Mouse (Mus musculus) heart, embryonic 14.5 days (tissue): ENCODE measurements at regions not wholly inside any gene's neighbourhood (a gene's known extent, or its start where the extent isn't known, plus 50 kb on each side); places are given as distances from the start of the nearest gene placed in this dataset.

ENCODE experiments used
- ATAC-seq: fragments of 200-750 bp; cut with Nextera tagmentation; 2 replicates; pipeline ENCODE4 v1.8.0; 2017; ENCODE audit warnings: low read depth, moderate TSS enrichment; ENCODE audit not compliant: insufficient number of reproducible peaks, insufficient read depth, low FRiP score
- H3K27ac ChIP-seq, 2 experiments: fragments of 200-500 bp in 1 of 2; fragments of 300-500 bp in 1 of 2; sonication (generic) in 1 of 2; replicated peaks in 1 of 2; 2 replicates each; pipeline ENCODE4 v1.5.1; 2012 to 2014; ENCODE audit warnings: low read depth in 2 of 2, low read length in 2 of 2, control low read depth in 1 of 2, mild to moderate bottlenecking in 1 of 2, mixed read lengths in 1 of 2; ENCODE audit not compliant: control insufficient read depth in 1 of 2, insufficient read depth in 1 of 2
- H3K27me3 ChIP-seq: fragments of 300-500 bp; sonication (generic); 2 replicates; pipeline ENCODE4 v1.6.1; 2014; ENCODE audit warnings: mild to moderate bottlenecking, low read length, control low read depth; ENCODE audit not compliant: control insufficient read depth, insufficient read depth
- H3K36me3 ChIP-seq: fragments of 300-500 bp; sonication (generic); 2 replicates; pipeline ENCODE4 v1.6.1; 2014; ENCODE audit warnings: mild to moderate bottlenecking, control low read depth, low read length, mixed read lengths; ENCODE audit not compliant: control insufficient read depth, insufficient read depth
- H3K4me1 ChIP-seq, 2 experiments: fragments of 200-500 bp in 1 of 2; fragments of 300-500 bp in 1 of 2; sonication (generic) in 1 of 2; 2 replicates each; pipeline ENCODE4 v1.6.1; 2012 to 2014; ENCODE audit warnings: low read length in 2 of 2, control low read depth in 1 of 2, mixed read lengths in 1 of 2; ENCODE audit not compliant: control insufficient read depth in 2 of 2, insufficient read depth in 2 of 2
- H3K4me2 ChIP-seq: fragments of 300-500 bp; sonication (generic); 2 replicates; pipeline ENCODE4 v1.6.1; 2014; ENCODE audit warnings: mild to moderate bottlenecking, low read length
- H3K4me3 ChIP-seq, 2 experiments: fragments of 200-500 bp in 1 of 2; fragments of 300-500 bp in 1 of 2; sonication (generic) in 1 of 2; 2 replicates each; pipeline ENCODE4 v1.5.1; 2012 to 2014; ENCODE audit warnings: low read length in 2 of 2, mild to moderate bottlenecking in 2 of 2, control low read depth in 1 of 2, low read depth in 1 of 2, moderate library complexity in 1 of 2; ENCODE audit not compliant: control insufficient read depth in 1 of 2, insufficient read depth in 1 of 2
- H3K9ac ChIP-seq: fragments of 300-500 bp; sonication (generic); 2 replicates; pipeline ENCODE4 v1.6.1; 2014; ENCODE audit warnings: mild to moderate bottlenecking, low read length
- H3K9me3 ChIP-seq: fragments of 300-500 bp; sonication (generic); 2 replicates; pipeline ENCODE4 v1.6.1; 2016; ENCODE audit warnings: low read length, control low read depth; ENCODE audit not compliant: control insufficient read depth
- WGBS: fragments of 180-500 bp; shearing (Covaris S2); extraction: QIAGEN DNeasy Blood & Tissue Kit; methylation state at CpG from one replicate; pipeline ENCODE4 v1.1.7; 2014; 5-methylcytosine and 5-hydroxymethylcytosine counted together

- H3K9ac ChIP-seq, result no peak overlapping the region
- no peaks in the 10 kb centered on the region for H3K36me3 ChIP-seq
- no peak overlapping the region for H3K4me2 ChIP-seq
- H3K27me3 ChIP-seq, result no peaks in the 10 kb centered on the region
- ATAC-seq, result 0 out of 2 replicates have a peak, but pooled peaks have one; percentile 31
- H3K4me3 ChIP-seq, result no peak overlapping the region
- no peak overlapping the region for H3K27ac ChIP-seq
- no peaks in the 10 kb centered on the region for H3K4me1 ChIP-seq
- no peaks in the 10 kb centered on the region for H3K9me3 ChIP-seq
- WGBS, result 96% methylated on average over 6 of the region's 6 CpGs
Measured at GRCm38 (mm10) chr5:28795130-28795758, 328.2 kb upstream of the Shh start.

GRCm38 (mm10) chr5:28793781-28794180 is 326.7 kb upstream of the Shh start:
- Histone ChIP-seq H3K9me3 (no peaks in the 10 kb centered on the region), H3K36me3 (no peaks in the 10 kb centered on the region), H3K9ac (no peak overlapping the region), H3K4me2 (no peak overlapping the region), H3K4me3 (no peak overlapping the region), H3K27me3 (no peaks in the 10 kb centered on the region), H3K27ac (no peak overlapping the region), H3K4me1 (no peaks in the 10 kb centered on the region)
- ATAC-seq, result no peak
- 57% methylated on average over 2 of the region's 2 CpGs for WGBS

GRCm38 (mm10) chr5:28785347-28786060 is 318.4 kb upstream of the Shh start:
- no peaks in the 10 kb centered on the region for H3K9me3 ChIP-seq
- no peak overlapping the region for H3K27ac ChIP-seq
- no peaks in the 10 kb centered on the region for H3K27me3 ChIP-seq
- no peaks in the 10 kb centered on the region for H3K36me3 ChIP-seq
- no peak overlapping the region for H3K4me3 ChIP-seq
- WGBS, result 85% methylated on average over 11 of the region's 11 CpGs
- no peaks in the 10 kb centered on the region for H3K4me1 ChIP-seq
- H3K9ac ChIP-seq, result no peak overlapping the region
- H3K4me2 ChIP-seq, result no peak overlapping the region
- ATAC-seq, result no peak

- Histone ChIP-seq H3K27ac (no peak overlapping the region), H3K27me3 (no peaks in the 10 kb centered on the region), H3K9me3 (no peaks in the 10 kb centered on the region), H3K4me2 (no peak overlapping the region), H3K4me1 (no peaks in the 10 kb centered on the region), H3K36me3 (no peaks in the 10 kb centered on the region), H3K4me3 (no peak overlapping the region), H3K9ac (no peak overlapping the region)
- ATAC-seq, result no peak
- WGBS, result 85% methylated on average over 6 of the region's 6 CpGs
Measured at GRCm38 (mm10) chr5:28784339-28784966, 317.4 kb upstream of the Shh start.

- ATAC-seq, result no peak
- H3K4me2 ChIP-seq, result no peak overlapping the region
- H3K9me3 ChIP-seq, result no peaks in the 10 kb centered on the region
- no peaks in the 10 kb centered on the region for H3K36me3 ChIP-seq
- 74% methylated on average over 2 of the region's 2 CpGs for WGBS
- no peaks in the 10 kb centered on the region for H3K27me3 ChIP-seq
- no peak overlapping the region for H3K4me3 ChIP-seq
- H3K4me1 ChIP-seq, result no peaks in the 10 kb centered on the region
- H3K9ac ChIP-seq, result no peak overlapping the region
- H3K27ac ChIP-seq, result no peak overlapping the region
Measured at GRCm38 (mm10) chr5:28775648-28776359, 308.7 kb upstream of the Shh start.

GRCm38 (mm10) chr5:28771796-28772195 is 304.7 kb upstream of the Shh start:
- no peak for ATAC-seq
- Histone ChIP-seq H3K9me3 (no peaks in the 10 kb centered on the region), H3K27me3 (no peaks in the 10 kb centered on the region), H3K9ac (no peak overlapping the region), H3K36me3 (no peaks in the 10 kb centered on the region), H3K4me1 (no peaks in the 10 kb centered on the region), H3K4me3 (no peak overlapping the region), H3K4me2 (no peak overlapping the region), H3K27ac (no peak overlapping the region)
- WGBS, result 86% methylated on average over 1 of the region's 1 CpGs

DNA sequence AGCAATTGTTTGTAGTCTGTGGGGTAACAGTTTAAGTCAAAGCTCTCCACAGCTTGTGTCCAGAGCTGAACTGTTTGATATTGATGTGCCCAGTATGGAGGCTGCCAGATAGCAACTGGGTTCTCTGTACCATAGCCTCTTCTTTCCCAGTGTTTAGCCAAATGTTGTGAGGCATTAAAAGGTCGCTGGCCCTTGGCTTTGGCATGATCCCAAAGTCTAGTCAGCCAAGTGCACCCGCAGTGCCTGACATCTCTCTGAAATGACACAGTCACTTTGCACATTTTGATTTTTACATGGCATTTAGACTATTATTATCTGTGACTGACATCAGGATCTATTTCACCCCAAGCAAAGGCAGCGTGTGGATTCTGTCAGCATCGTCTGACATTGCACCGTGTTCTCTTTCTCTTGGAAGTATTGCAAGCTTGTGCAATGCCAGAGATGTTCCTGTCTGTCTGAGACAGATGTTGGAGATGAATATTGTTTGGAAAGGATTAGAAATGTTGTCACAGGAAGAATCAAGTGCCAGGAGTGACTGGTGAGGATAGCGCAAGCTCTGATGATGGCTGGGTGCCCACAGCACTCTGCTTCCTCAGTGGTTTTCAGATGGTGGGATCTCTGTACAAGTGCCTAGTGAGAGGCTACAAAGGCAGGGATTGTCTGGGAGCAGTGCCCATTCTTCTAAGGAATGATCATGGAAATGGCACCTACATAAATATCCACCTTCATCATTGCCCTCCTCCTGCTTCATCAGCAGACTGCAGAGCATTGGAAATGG is 289.3 kb upstream of the Shh start:
- Histone ChIP-seq H3K4me1 (no peaks in the 10 kb centered on the region), H3K9me3 (0 out of 2 replicates have a peak, but pooled peaks cover 3% of the 10 kb centered on the region), H3K27me3 (no peaks in the 10 kb centered on the region), H3K36me3 (no peaks in the 10 kb centered on the region), H3K27ac (no peak overlapping the region), H3K4me3 (no peak overlapping the region), H3K9ac (no peak overlapping the region), H3K4me2 (no peak overlapping the region)
- WGBS, result 72% methylated on average over 6 of the region's 6 CpGs
- ATAC-seq, result no peak
